Mouse (Mus musculus) urinary bladder, adult 2 months (tissue): ENCODE measurements around the gene Habp2. TPM values are rescaled to one million over a fixed set of nuclear protein-coding genes. Genes with fewer than 3 reads are reported as not detected.

ENCODE experiments used
- DNase-seq: peaks from one replicate; pipeline ENCODE4 v3.0.0; 2022; ENCODE audit warnings: low spot score
- polyA plus RNA-seq: library from polyadenylated mRNA; depleted of rRNA; stranded (reverse); fragments of >200 nt; gene quantifications from 2 replicates; pipeline ENCODE4 v1.2.3, GENCODE M21; 2012; rRNA removed

Habp2 gene
- polyA plus RNA-seq, 1 experiment, result 0.10 TPM

- DNase-seq, result no peak
Observed at GRCm38 (mm10) chr19:56363721-56364460, 77.0 kb downstream of the Habp2 start.

- no peak for DNase-seq
Observed at GRCm38 (mm10) chr19:56364563-56364962, 77.6 kb downstream of the Habp2 start.

GRCm38 (mm10) chr19:56366168-56366567 lies 79.2 kb downstream of the Habp2 start:
- no peak for DNase-seq

GRCm38 (mm10) chr19:56366625-56367024 lies 79.7 kb downstream of the Habp2 start:
- DNase-seq, result no peak

DNA sequence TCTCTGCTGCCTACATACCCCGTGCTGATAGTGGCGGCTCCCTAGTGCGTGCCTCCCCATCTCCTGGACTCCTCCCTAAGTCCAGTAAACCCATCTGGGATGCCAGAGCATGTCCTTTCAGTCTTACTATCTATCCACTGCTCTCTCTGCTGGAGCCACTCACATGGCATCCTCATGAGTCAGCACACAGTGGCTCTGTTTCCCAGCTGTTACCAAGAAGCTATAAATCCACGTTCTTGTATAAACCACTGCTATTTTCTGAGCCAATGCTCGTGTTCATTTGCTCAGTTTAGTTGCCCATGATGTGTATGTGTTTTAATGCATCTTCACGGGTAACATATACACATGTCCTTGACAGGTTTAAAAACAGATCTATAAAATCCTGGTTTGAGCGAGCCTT lies 80.8 kb downstream of the Habp2 start:
- DNase-seq, result no peak

DNA sequence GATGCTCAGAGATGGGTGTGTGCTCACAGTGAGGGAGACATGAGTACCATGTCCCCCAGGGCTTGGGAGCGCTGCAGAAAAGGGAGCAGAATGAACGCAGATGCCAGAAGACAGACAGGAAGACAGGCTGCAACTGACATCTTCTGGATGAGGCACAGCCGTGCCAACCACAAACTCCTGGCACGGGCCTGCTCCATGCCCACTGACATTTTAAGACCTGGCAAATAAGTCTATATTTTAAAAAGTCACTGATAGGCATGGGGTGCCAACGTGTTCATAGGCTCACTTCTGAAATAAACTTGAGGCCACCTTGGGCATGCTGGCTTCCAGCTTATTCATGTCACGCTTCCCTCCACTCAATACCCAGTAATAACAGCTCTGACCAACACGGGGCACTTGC lies 82.0 kb downstream of the Habp2 start:
- no peak for DNase-seq

Other genes with a start within 250 kb of the Habp2 start
- 0.11 and 0.16 TPM in 2 replicates for gene Nrap, start 102.9 kb downstream of the Habp2 start, polyA plus RNA-seq
- 14.4 and 16.7 TPM in 2 replicates for gene Casp7, start 110.0 kb downstream of the Habp2 start, polyA plus RNA-seq
- 1.1 and 1.4 TPM in 2 replicates for gene Plekhs1, start 174.5 kb downstream of the Habp2 start, polyA plus RNA-seq